Mouse (Mus musculus) embryo, embryonic 11.5 days (tissue): Measurements from ENCODE around the gene Pkmyt1.
"Not testable (repeated sequence)": the region's sequence is repeated elsewhere in the genome, so short reads cannot be mapped to it uniquely, and the experiment has no call there.

Source experiments
- DNase-seq: peaks from one replicate; pipeline ENCODE4 v3.0.0-alpha.2; 2012; ENCODE audit warnings: low read depth, low spot score

Gene Pkmyt1

GRCm38 (mm10) chr17:23747471-23747870 is 21.3 kb downstream of the Pkmyt1 start:
- no peak for DNase-seq

- no peak for DNase-seq
These were observed 21.9 kb downstream of the Pkmyt1 start for GRCm38 (mm10) chr17:23748026-23748425.

DNA sequence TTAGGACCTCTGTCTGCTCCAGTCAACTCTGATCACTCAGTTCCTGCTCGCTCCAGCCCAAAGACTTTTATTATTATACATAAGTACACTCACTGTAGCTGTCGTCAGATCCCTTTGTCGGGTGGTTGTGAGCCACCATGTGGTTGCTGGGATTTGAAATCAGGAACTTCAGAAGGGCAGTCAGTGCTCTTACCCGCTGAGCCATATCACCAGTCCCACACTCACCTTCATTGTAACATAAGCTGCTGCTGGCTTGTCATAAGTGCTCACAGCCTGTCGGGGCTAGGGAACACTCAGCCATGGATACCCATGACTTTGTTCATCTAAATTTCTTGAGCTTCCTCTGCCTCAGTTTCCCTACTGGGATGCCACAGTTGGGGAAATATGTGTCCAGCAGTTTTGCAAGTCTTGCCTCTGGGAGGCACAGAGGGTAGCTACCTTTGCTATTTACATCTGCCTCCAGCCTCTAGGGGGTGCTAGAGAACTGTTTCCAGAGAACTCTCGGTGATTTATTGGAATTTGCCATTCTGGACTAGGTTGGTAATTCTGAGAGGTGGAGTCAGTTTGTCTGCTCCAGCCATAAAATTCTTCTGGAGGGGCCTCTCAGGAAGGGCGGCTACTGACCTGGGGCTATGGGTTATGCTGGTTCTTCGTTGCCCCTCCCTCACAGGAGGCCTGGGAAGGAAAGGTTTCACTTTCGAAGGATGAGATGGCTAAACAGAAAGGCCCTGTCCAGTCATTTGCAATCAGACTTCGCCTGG is 22.7 kb downstream of the Pkmyt1 start:
- peak; percentile 67 for DNase-seq

DNA sequence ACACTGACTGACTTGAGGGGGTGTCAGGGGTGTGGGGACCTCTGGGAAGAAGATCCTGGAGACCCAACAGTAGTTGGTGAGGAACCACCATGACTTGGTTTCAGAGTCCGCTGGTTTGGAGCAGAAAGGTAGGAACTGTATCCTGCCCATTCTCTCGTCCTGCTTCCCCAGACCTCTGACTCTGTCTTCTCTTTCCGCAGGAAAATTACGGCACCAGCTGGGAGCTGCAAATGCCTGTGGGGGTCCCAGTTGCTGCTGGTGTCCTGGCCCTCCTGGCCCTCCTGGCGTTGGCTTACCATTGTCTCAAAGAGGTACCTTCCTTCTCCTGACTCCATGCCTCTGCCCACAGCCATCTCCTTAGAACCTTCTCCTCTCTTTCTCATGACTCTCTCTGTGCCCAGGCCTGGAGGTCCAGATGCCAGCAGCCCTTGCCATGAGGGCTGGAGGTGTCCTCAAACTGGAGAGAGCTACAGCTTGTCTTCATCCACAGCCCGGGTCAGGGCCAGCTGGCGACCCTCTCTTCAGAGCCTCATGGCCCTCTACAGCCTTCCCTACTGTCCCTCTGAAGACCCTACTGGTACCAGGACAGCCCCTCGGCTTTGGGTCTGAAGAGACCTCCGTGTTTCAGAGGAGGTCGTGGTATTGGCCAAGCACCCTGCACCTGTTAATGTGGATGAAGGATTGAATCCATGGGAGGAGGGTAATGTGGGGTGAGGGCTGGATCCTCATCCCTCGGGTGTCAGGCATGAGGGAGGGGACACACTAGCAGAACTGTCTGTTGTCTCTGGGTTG is 23.5 kb downstream of the Pkmyt1 start:
- DNase-seq, result no peak

DNA sequence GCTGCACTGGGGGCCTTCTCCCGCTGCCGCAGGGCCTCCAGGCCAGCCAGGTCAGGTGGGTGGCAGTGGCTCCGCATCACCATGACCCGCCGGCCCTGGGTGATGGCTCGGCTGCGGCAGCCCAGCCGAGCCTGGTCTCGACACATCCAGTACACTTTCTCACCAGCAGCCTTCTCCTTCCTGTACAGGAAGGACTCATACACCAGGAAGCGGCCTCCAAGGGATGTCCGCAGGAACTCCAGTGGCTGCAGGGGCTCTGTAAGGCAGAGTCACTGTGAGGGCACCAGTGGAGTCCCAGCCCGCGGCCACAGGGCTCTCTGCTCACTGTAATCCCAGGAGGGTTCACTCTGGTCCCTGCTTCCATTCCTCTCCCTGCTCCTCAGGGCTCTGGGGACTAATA is 29.6 kb downstream of the Pkmyt1 start:
- no peak for DNase-seq

GRCm38 (mm10) chr17:23757581-23757980 is 31.4 kb downstream of the Pkmyt1 start:
- DNase-seq, result no peak

DNA sequence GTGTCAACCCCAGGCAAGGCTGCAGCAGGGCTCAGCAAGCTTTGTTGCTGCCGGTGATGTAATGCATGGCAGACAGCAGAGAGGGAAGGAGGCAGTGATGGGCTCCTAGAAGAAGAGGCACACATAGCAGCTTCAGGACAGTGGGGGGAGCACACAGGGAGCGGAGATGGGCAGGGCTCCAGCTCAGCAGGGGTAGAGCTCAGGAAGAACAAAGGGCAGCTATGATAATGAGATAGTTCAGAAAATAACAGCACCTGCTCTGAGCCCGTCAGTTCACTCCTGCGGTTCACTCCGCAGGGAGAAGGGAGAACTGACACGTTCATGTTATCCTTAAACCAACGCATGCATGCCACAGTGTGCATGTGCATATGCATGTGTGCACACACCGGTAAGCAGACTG is 32.7 kb downstream of the Pkmyt1 start:
- DNase-seq, result no peak

DNA sequence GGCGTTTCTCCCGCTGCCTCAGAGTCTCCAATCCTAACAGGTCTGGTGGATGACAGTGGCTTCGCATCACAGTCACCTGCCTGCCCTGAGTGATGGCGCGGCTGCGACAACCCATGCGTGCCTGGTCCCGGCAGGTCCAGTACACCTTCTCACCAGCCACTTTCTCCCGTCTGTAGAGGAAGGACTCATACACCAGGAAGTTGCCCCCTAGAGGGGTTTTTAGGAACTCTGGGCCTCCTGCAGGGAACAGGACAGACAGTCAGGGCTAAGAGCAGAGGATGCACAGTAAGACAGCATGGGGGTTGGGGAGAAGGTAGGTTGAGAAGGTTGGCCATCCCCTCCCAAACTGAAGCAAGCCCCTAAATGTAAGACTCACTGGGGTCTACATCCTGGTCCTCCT is 34.1 kb downstream of the Pkmyt1 start:
- DNase-seq, result no peak

GRCm38 (mm10) chr17:23761155-23761554 is 35.0 kb downstream of the Pkmyt1 start:
- no peak for DNase-seq

DNA sequence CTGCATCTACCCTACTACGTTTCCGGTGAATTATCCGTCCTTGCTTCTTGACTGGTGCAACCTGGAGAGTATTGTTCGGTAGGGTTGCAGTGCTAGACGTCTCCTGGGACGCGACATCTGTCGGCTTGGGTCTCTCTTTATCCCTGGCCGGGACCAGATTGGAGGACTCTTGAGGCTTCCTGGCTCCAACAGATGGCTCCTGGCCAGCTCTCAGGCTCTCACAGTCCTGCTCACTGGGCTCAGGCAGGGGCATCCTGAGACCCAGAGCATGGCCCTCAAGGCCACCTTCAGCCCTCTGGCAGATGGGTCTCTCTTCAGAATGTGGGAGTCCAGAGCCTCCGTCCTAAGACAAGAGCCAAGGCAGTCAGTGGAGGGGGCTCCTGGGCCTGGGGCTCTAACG is 36.8 kb downstream of the Pkmyt1 start:
- no peak for DNase-seq

DNA sequence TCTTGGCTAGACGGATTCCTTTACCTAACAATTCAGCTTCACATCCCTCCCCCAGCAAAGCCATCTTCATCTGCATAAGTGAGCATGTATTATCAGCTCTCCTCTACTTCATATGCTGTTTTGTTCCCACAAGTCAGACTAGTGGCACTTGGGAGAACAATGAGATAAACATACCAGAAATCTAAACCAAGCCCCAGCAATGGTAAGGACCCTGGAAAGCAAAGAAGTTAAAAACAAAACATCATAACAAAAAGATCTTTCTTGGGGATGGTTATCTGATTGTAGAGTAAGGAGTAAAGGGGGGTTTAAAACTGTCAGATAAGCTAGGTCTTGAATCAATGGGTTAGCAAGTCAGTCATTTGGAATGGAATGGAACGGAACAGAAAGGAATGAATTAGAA is 44.4 kb downstream of the Pkmyt1 start:
- DNase-seq, result no peak

DNA sequence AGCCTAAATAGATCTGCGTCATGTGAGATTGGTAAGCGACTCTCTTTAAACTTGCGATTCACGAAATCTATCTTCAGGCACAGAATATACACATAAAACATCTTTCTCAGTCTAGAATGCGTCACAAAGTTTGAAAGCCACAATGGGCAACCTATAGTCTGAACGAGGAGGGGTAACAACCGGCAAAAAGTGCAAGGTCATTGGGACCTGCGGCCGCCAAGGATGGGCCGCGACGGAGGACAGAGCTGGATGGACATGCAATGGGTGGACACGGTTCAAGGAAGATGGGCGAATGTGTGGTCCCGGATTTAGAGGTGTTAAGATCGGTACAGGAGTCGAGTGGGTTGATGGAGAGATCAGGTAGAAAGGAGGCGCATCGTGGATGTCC is 44.8 kb downstream of the Pkmyt1 start:
- DNase-seq, result peak; percentile 23

GRCm38 (mm10) chr17:23771284-23772218 is 45.4 kb downstream of the Pkmyt1 start, which contains the start of gene Flywch1:
Gene Flywch1 (minus strand): TSS chr17:23771602.
- DNase-seq, result peak; percentile 97

DNA sequence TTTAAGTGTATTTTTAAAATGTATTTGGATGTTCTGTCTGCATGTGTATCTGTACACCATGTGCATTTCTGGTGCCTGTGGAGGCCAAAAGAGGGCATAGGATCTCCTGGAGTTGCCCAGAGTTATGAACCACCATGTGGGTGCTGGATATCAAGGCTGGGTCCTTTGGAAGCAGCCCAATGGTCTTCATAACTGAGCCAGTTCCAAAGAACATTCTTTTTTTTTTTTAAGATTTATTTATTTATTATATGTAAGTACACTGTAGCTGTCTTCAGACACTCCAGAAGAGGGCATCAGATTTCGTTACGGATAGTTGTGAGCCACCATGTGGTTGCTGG is 46.1 kb downstream of the Pkmyt1 start:
- DNase-seq, result not testable (repeated sequence)

DNA sequence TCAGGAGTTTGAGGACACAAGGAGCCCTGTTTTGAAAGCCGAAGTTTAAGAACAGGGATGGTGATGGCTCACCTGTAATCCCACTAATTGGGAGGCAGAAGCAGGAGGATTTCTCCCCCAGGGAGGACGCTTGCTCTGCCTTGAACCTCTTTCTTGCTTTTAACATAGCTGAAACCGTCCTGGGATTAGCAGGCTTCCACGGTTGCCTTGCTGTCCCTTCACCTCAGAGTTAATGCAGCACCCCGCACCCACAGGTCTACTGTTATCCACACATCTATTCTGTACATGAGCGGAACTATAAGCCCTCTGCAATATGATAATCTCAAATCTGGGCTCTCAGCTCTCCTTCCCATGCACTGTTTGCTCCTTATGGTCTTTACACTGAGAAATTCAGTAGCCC is 47.5 kb downstream of the Pkmyt1 start:
- no peak for DNase-seq

GRCm38 (mm10) chr17:23774090-23774489 is 48.0 kb downstream of the Pkmyt1 start:
- DNase-seq, result peak; percentile 57

- DNase-seq, result no peak
These were observed 50.1 kb downstream of the Pkmyt1 start for GRCm38 (mm10) chr17:23776216-23776615.

DNA sequence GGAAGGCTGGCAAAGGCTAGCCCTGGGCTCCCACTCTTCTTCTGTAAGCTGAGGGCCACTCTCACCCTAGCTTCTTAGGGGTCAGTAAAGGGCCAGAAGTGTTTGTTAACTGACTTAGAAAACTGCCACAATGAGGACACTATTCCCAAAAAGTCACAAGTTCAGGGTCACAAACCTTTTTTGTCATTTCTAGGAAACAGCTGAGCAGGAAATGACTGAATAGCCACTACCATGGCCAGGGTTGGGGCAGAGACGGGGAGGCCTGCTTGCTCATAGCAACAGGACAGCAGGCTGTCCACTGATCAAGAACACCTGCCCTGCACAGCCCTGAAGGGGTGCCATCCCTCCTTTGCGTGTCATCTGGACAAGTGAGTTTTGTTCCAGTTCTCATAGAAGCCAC is 51.0 kb downstream of the Pkmyt1 start:
- no peak for DNase-seq

GRCm38 (mm10) chr17:23778447-23778846 is 52.3 kb downstream of the Pkmyt1 start:
- DNase-seq, result no peak

DNA sequence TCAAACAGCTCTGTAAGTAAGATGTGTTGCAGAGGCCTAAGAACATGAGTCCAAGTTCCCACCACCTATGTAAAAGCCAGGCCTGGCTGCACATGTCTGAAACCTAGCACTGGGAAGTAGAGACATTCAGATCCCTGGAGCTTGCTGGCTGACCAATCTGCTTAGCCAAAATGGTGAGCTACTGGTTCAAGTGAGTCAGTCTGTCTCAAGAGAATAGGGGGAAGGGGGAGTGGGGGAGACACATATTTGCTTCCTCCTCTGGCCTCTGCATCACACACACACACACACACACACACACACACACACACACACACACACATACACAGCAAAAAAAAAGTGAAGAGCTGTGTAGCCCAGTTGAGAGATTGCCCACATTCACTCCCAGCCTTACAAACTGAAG is 57.2 kb downstream of the Pkmyt1 start:
- DNase-seq, result no peak

- peak; percentile 80 for DNase-seq
These were observed 59.7 kb downstream of the Pkmyt1 start, which contains the start of gene Flywch2 for GRCm38 (mm10) chr17:23785561-23786471. Gene Flywch2 (minus strand): TSS chr17:23786081.
